Mouse (Mus musculus) T-cell, adult 66 days (primary cell): ENCODE measurements around the gene Gm21095. TPM values are rescaled to one million over a fixed set of nuclear protein-coding genes. Genes with fewer than 3 reads are reported as not detected.

Experiments
- total RNA-seq, 2 experiments: library from RNA; stranded (reverse); gene quantifications; 3 replicates in 1 of 2; 4 replicates in 1 of 2; pipeline ENCODE4 v1.2.4; 2023

Gene Gm21095
- total RNA-seq, result not detected

DNA sequence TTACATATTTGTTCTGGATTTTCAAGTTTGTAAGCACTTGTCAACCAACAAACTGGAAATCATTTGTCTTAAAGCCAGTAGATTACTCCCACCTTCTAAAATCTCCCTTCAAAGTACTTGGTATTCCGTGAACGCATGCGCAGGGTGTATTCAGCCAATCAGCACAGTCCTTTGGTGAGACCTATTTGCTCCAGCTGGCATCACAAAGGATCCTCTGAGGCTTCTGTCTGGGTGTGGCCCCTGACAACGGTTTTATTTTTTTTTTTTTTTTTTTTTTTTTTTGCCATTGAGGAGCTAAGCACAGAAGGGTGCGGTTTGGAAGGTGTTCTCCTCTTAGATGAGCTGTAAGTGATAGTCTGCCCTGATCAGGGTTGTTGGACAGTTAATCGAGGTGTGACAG lies at the start of gene Gm21095:
Gm21095 (plus strand) TSS at position 301 of the 400 bp plus-strand sequence.

